Mouse (Mus musculus): ENCODE measurements at regions not wholly inside any gene's neighbourhood (a gene's known extent, or its start where the extent isn't known, plus 50 kb on each side); places are given as distances from the start of the nearest gene placed in this dataset.

- H3K4me1 ChIP-seq (ENCODE audit: control insufficient read depth in 1 of 2, insufficient read depth in 2 of 2), result peaks cover 16 to 66% of the 10 kb centered on the region in 2 experiments
- DNase-seq (ENCODE audit: extremely low read depth), result peak; percentile 74
- no peaks in the 10 kb centered on the region for H3K27me3 ChIP-seq (replicated peaks)
- in situ Hi-C loops (cut with MboI; ENCODE audit: low pct_ligation_motif_present, low pct_unique_long_range_greater_than_20kb, low sequenced_read_pairs) (no loop called here), dilution Hi-C loops (cut with MboI; ENCODE audit: extremely low pct_ligation_motif_present, extremely low pct_unique_long_range_greater_than_20kb, low sequenced_read_pairs) (no loop called here)
- no peak overlapping the region for H3K4me2 ChIP-seq (ENCODE audit: insufficient read depth, low read depth, poor library complexity, severe bottlenecking)
- no peaks in the 10 kb centered on the region for H3K9me3 ChIP-seq (replicated peaks; ENCODE audit: low read length)
- no peak for TF ChIP-seq MXI1 (IDR thresholded peaks at IDR 0.05; ENCODE audit: low read depth, low read length)
- no peak for TF ChIP-seq JUN (IDR thresholded peaks at IDR 0.05; ENCODE audit: insufficient read depth, low read depth, low read length)
- no peak for TF ChIP-seq CTCF (conservative IDR thresholded peaks at IDR 0.05 in 1 of 2, IDR thresholded peaks at IDR 0.05 in 1 of 2; ENCODE audit: low read depth in 2 of 2, low read length in 2 of 2)
- 0 out of 2 replicates have a peak, but pooled peaks have one; percentile 6 for TF ChIP-seq JUND (conservative IDR thresholded peaks at IDR 0.05; ENCODE audit: low read depth, low read length)
- TF ChIP-seq MAX (IDR thresholded peaks at IDR 0.05; ENCODE audit: low read length), result peak; percentile 85; the same call in 1 of the 2 replicates
- peak; percentile 92 for TF ChIP-seq BHLHE40 (IDR thresholded peaks at IDR 0.05; ENCODE audit: low read depth, low read length)
- peak; percentile 86 for TF ChIP-seq EP300 (IDR thresholded peaks at IDR 0.05; ENCODE audit: low read length)
- TF ChIP-seq GABPA (IDR thresholded peaks at IDR 0.05; ENCODE audit: insufficient replicate concordance, low read depth, low read length), result no peak
- peak; percentile 73 for TF ChIP-seq TCF12 (IDR thresholded peaks at IDR 0.05; ENCODE audit: low read depth, low read length)
- TF ChIP-seq MYC (IDR thresholded peaks at IDR 0.05; ENCODE audit: low read depth, low read length), result peak; percentile 91
- peak; percentile 86 for TF ChIP-seq ETS1 (conservative IDR thresholded peaks at IDR 0.05; ENCODE audit: low read depth, low read length)
- no peaks in the 10 kb centered on the region for H3K79me2 ChIP-seq (replicated peaks; ENCODE audit: control insufficient read depth, extremely low read depth, insufficient read depth, poor library complexity, severe bottlenecking)
- no peak overlapping the region for H3K9ac ChIP-seq (ENCODE audit: insufficient read depth, low read depth)
- H3K4me3 ChIP-seq (replicated peaks in 1 of 3; ENCODE audit: low read depth in 2 of 3, low read length in 2 of 3, poor library complexity in 1 of 3), result no peak overlapping the region
- peak overlapping the region; percentile 72; the same call in 1 of the 2 replicates for H3K27ac ChIP-seq (ENCODE audit: insufficient read depth, low read depth)
- H3K36me3 ChIP-seq (replicated peaks in 1 of 2; ENCODE audit: control insufficient read depth in 1 of 2, insufficient read depth in 1 of 2, low read length in 1 of 2), result no peaks in the 10 kb centered on the region
Observed at GRCm38 (mm10) chr13:71162952-71163351, 321.3 kb upstream of the Adamts16 start.

GRCm38 (mm10) chr13:71158300-71158860 is 316.8 kb upstream of the Adamts16 start:
- in situ Hi-C loops (cut with MboI; ENCODE audit: low pct_ligation_motif_present, low pct_unique_long_range_greater_than_20kb, low sequenced_read_pairs), result no loop called here
- H3K36me3 ChIP-seq (replicated peaks in 1 of 2; ENCODE audit: control insufficient read depth in 1 of 2, insufficient read depth in 1 of 2, low read length in 1 of 2), result no peaks in the 10 kb centered on the region
- TF ChIP-seq PAX5 (IDR thresholded peaks at IDR 0.05; ENCODE audit: low read length) (no peak), GABPA (IDR thresholded peaks at IDR 0.05; ENCODE audit: insufficient replicate concordance, low read depth, low read length) (no peak), POLR2A (IDR thresholded peaks at IDR 0.05; ENCODE audit: low read depth, low read length) (no peak), MAX (IDR thresholded peaks at IDR 0.05; ENCODE audit: low read length) (no peak), MEF2A (IDR thresholded peaks at IDR 0.05; ENCODE audit: borderline replicate concordance, low read depth, low read length) (no peak), CHD2 (IDR thresholded peaks at IDR 0.05; ENCODE audit: low read length) (no peak), BHLHE40 (IDR thresholded peaks at IDR 0.05; ENCODE audit: low read depth, low read length) (no peak)
- no peak overlapping the region for H3K27ac ChIP-seq (ENCODE audit: insufficient read depth, low read depth)
- no peak overlapping the region for H3K4me2 ChIP-seq (ENCODE audit: insufficient read depth, low read depth, poor library complexity, severe bottlenecking)
- dilution Hi-C loops (cut with MboI; ENCODE audit: extremely low pct_ligation_motif_present, extremely low pct_unique_long_range_greater_than_20kb, low sequenced_read_pairs), result no loop called here
- H3K4me3 ChIP-seq (replicated peaks in 1 of 3; ENCODE audit: low read depth in 2 of 3, low read length in 2 of 3, poor library complexity in 1 of 3), result no peak overlapping the region
- no peaks in the 10 kb centered on the region for H3K79me2 ChIP-seq (replicated peaks; ENCODE audit: control insufficient read depth, extremely low read depth, insufficient read depth, poor library complexity, severe bottlenecking)
- H3K9ac ChIP-seq (ENCODE audit: insufficient read depth, low read depth), result no peak overlapping the region
- no peaks in the 10 kb centered on the region for H3K27me3 ChIP-seq (replicated peaks)
- no peak for DNase-seq (ENCODE audit: extremely low read depth)
- H3K9me3 ChIP-seq (replicated peaks; ENCODE audit: low read length), result no peaks in the 10 kb centered on the region
- H3K4me1 ChIP-seq (ENCODE audit: control insufficient read depth in 1 of 2, insufficient read depth in 2 of 2), result peaks cover 10 to 50% of the 10 kb centered on the region in 2 experiments

Data from CH12.LX (cell line).